Mouse (Mus musculus): ENCODE results near the gene Dctn1. TPM values are rescaled to one million over a fixed set of nuclear protein-coding genes. Genes with fewer than 3 reads are reported as not detected.

Gene Dctn1
- polyA plus RNA-seq (2012; rRNA removed): 217 and 252 TPM in 2 replicates

- peak; percentile 98 for DNase-seq (ENCODE audit: low read depth)
- TF ChIP-seq POLR2A (IDR thresholded peaks at IDR 0.05; ENCODE audit: borderline replicate concordance, extremely low read depth, insufficient read depth, insufficient read length, poor library complexity, severe bottlenecking): peak; percentile 72
- TF ChIP-seq CTCF (IDR thresholded peaks at IDR 0.05; ENCODE audit: borderline replicate concordance, extremely low read depth, insufficient read depth, insufficient read length): peak; percentile 80
Measured at GRCm38 (mm10) chr6:83165607-83166242, at the start of gene Dctn1. Gene Dctn1, plus strand, starts transcription at chr6:83165920.

GRCm38 (mm10) chr6:83116373-83117164, 49.2 kb upstream of the Dctn1 start:
- DNase-seq (ENCODE audit: low read depth): no peak
- TF ChIP-seq POLR2A (IDR thresholded peaks at IDR 0.05; ENCODE audit: borderline replicate concordance, extremely low read depth, insufficient read depth, insufficient read length, poor library complexity, severe bottlenecking) (no peak), CTCF (IDR thresholded peaks at IDR 0.05; ENCODE audit: borderline replicate concordance, extremely low read depth, insufficient read depth, insufficient read length) (no peak)

- no peak for DNase-seq (ENCODE audit: low read depth)
- TF ChIP-seq POLR2A (IDR thresholded peaks at IDR 0.05; ENCODE audit: borderline replicate concordance, extremely low read depth, insufficient read depth, insufficient read length, poor library complexity, severe bottlenecking) (no peak), CTCF (IDR thresholded peaks at IDR 0.05; ENCODE audit: borderline replicate concordance, extremely low read depth, insufficient read depth, insufficient read length) (no peak)
Measured at GRCm38 (mm10) chr6:83117165-83117438, 48.6 kb upstream of the Dctn1 start.

GRCm38 (mm10) chr6:83117616-83118015, 48.1 kb upstream of the Dctn1 start:
- DNase-seq (ENCODE audit: low read depth): no peak
- no peak for TF ChIP-seq CTCF (IDR thresholded peaks at IDR 0.05; ENCODE audit: borderline replicate concordance, extremely low read depth, insufficient read depth, insufficient read length)

GRCm38 (mm10) chr6:83118369-83118768, 47.4 kb upstream of the Dctn1 start:
- no peak for DNase-seq (ENCODE audit: low read depth)
- TF ChIP-seq POLR2A (IDR thresholded peaks at IDR 0.05; ENCODE audit: borderline replicate concordance, extremely low read depth, insufficient read depth, insufficient read length, poor library complexity, severe bottlenecking): no peak
- TF ChIP-seq CTCF (IDR thresholded peaks at IDR 0.05; ENCODE audit: borderline replicate concordance, extremely low read depth, insufficient read depth, insufficient read length): no peak

GRCm38 (mm10) chr6:83118825-83119733, 46.6 kb upstream of the Dctn1 start:
- no peak for DNase-seq (ENCODE audit: low read depth)
- no peak for TF ChIP-seq CTCF (IDR thresholded peaks at IDR 0.05; ENCODE audit: borderline replicate concordance, extremely low read depth, insufficient read depth, insufficient read length)
- no peak for TF ChIP-seq POLR2A (IDR thresholded peaks at IDR 0.05; ENCODE audit: borderline replicate concordance, extremely low read depth, insufficient read depth, insufficient read length, poor library complexity, severe bottlenecking)

GRCm38 (mm10) chr6:83119734-83120051, 46.0 kb upstream of the Dctn1 start:
- TF ChIP-seq POLR2A (IDR thresholded peaks at IDR 0.05; ENCODE audit: borderline replicate concordance, extremely low read depth, insufficient read depth, insufficient read length, poor library complexity, severe bottlenecking) (no peak), CTCF (IDR thresholded peaks at IDR 0.05; ENCODE audit: borderline replicate concordance, extremely low read depth, insufficient read depth, insufficient read length) (no peak)
- DNase-seq (ENCODE audit: low read depth): no peak

GRCm38 (mm10) chr6:83120930-83121862, 44.5 kb upstream of the Dctn1 start, which contains the start of gene Wbp1:
Gene Wbp1, minus strand, starts transcription at chr6:83121559.
- TF ChIP-seq CTCF (IDR thresholded peaks at IDR 0.05; ENCODE audit: borderline replicate concordance, extremely low read depth, insufficient read depth, insufficient read length) (0 out of 2 replicates have a peak, but pooled peaks have one; percentile 1), POLR2A (IDR thresholded peaks at IDR 0.05; ENCODE audit: borderline replicate concordance, extremely low read depth, insufficient read depth, insufficient read length, poor library complexity, severe bottlenecking) (peak; percentile 92)

GRCm38 (mm10) chr6:83121863-83122710, 43.6 kb upstream of the Dctn1 start:
- peak; percentile 68 for DNase-seq (ENCODE audit: low read depth)
- TF ChIP-seq POLR2A (IDR thresholded peaks at IDR 0.05; ENCODE audit: borderline replicate concordance, extremely low read depth, insufficient read depth, insufficient read length, poor library complexity, severe bottlenecking): no peak
- TF ChIP-seq CTCF (IDR thresholded peaks at IDR 0.05; ENCODE audit: borderline replicate concordance, extremely low read depth, insufficient read depth, insufficient read length): no peak

More at GRCm38 (mm10) chr6:83120930-83121862, 44.5 kb upstream of the Dctn1 start, which contains the start of gene Wbp1:
- peak; percentile 100 for DNase-seq (ENCODE audit: low read depth)

- TF ChIP-seq POLR2A (IDR thresholded peaks at IDR 0.05; ENCODE audit: borderline replicate concordance, extremely low read depth, insufficient read depth, insufficient read length, poor library complexity, severe bottlenecking): no peak
- TF ChIP-seq CTCF (IDR thresholded peaks at IDR 0.05; ENCODE audit: borderline replicate concordance, extremely low read depth, insufficient read depth, insufficient read length): no peak
- no peak for DNase-seq (ENCODE audit: low read depth)
Measured at GRCm38 (mm10) chr6:83122961-83123360, 42.8 kb upstream of the Dctn1 start.

All from brain, embryonic 14.5 days (tissue).